Mouse (Mus musculus) kidney, postnatal 10 days (tissue): Measurements from ENCODE around the gene A830018L16Rik.
"Not testable (repeated sequence)": the region's sequence is repeated elsewhere in the genome, so short reads cannot be mapped to it uniquely, and the experiment has no call there.

Experiments used
- DNase-seq: peaks from one replicate; pipeline ENCODE4 v3.0.0; 2021; ENCODE audit warnings: mixed read lengths

The A830018L16Rik gene

DNA sequence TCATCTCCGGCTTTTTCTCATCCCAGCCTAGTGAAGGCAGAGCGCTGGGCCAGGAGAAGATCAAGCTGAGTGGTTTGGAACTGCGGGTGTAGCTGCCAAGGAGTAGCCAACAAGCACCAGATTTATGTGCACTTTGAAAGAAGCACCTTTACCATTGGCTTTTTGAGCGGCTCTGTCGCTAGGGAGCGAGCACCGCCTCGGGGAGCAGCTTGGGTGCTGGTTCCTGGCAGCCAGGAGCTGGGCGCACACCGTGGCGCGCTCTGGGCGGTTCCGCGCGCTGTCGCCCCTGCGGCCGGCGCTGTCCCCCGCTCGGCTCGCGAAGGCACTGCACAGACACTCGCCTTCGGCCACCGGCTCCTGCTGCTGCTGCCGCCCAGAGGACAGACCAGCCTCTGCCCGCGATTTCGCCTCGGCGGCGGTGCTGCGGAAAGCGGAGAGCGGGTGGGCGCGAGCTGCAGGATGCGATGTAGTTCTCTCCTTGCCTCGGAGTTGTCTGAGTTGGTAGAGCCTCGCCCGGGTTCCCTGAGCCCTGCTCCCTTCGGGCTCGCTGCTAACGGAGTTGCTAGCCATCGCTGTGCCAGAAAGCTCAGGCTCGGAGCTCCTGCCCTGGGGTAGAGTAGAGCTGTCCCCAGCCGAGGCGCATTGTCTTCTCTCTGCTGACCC lies at the start of gene A830018L16Rik:
TSS of gene A830018L16Rik (plus strand) at position 212 of the 663 bp plus-strand sequence.
- peak; percentile 76 for DNase-seq

DNA sequence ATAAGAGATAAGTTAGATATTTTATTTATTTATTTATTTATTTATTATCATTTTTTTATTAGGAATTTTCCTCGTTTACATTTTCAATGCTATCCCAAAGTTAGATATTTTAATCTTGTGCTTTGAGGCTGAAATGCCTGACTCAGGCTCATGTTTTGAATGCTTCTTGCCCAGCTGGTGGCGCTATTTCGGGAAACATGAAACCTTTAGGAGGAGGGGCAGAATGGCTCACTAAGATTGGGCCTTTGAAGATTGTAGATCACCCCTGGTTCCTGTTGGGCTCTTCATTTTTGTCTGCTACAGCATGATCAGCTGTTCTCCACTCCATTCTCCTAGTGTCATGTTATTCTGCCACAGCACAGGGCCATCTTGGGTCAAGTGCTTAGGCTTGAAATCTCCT lies 28.1 kb upstream of the A830018L16Rik start:
- no peak for DNase-seq

DNA sequence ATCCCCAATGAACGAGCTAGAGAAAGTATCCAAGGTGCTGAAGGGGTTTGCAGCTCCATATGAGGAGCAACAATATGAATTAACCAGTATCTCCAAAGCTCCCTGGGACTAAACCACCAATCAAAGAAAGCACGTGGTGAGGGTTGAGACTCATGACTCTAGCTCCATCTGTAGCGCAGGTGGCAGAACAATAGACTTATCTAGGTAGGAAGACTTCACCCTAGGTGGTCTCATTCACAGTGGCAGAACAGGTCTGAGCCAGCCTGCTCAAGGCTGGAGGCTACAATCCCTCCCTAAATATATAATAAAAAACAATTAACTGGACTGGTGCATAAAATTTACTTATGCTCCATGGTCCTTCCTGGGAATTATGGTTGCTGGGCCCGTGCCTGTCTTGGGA lies 18.5 kb upstream of the A830018L16Rik start:
- no peak for DNase-seq

DNA sequence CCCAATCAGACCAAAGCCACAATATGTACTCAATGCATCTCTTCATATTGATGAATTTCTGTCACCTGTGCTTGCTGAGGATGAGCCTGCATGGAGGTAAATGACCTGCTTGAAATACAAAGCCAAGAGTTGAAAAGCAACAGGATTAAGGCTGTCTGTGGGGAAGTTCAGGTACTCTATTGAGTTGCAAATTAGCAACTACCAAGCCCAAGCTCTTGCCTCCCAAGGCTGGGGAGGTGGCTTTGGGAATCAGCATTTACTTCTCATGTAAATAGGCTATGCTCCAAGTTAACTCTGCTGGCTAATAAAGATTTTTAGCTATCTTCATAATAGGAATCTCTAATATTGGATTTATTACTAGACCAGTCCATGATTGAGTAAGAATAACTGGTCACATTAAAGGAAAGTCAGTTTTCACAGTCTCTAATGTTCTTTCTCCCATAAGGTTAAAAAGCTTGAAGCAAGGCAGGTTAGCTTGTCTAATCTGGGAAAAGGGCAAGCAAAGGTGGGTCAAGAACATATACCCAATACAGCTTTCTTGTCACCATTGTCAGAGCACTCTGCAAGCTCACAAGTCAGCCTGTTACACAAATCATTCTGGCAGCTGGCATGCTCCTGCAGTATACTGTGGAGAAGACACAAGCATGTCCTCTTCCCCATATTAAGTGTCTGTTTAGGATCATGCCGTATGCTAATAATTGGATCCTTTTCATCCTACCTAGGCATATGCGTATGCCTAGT lies 17.7 kb upstream of the A830018L16Rik start:
- DNase-seq = no peak

DNA sequence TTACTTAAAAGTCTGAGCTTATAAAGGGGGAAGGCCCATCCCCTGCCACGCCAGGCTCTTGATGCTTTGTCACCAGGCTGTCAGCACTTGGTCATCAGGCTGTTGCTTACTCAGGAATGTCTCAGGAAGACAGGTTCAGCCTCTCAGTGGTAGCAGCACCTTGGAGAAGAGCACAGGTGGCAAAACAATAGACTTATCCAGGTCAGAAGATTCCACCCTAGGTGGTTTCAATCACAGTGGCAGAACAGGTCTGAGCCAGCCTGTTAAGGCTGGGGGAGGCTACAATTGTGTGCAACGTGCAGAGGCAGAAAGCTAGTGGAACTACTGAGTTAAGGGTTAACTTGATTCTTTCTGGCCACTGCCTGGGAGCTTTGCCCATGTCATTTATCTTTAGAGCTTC lies 12.7 kb upstream of the A830018L16Rik start:
- no peak for DNase-seq

DNA sequence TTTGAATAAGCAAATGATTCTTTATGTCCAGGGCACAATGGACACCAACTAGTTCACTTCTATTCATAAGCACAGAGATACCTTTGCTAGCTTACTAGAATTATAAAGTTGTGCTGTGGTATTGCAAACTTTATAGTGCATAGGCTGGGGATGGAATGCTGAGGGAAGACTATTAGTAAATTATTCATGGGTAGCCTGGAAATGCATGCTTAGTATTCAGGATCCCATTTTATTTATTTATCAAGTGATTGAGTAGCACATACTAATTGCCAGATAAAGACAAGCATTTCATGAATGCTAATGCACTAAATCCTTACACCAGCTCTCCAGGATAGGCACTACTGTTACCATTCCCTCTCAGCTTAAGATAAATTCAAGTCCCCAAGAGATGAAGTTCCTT lies 8.4 kb upstream of the A830018L16Rik start:
- DNase-seq = no peak

DNA sequence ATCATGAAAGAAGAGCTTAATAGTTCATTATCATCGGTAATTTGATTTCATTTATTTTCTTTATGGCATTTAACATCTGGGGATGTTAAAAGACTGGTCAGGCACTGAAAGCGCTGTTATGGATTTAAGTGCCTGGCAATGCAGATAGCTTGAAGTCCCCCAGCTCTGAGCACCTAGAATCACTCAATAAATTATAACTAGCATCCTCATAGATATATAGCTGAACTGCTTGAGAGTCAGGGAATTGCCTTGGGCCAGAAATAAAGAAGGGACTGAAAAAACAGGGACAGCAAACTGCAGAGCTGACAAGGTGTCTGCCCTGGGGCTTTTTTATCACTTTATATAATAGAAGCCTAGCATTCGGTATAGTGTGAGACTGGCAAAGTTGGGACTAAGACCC lies 7.9 kb upstream of the A830018L16Rik start:
- no peak for DNase-seq

DNA sequence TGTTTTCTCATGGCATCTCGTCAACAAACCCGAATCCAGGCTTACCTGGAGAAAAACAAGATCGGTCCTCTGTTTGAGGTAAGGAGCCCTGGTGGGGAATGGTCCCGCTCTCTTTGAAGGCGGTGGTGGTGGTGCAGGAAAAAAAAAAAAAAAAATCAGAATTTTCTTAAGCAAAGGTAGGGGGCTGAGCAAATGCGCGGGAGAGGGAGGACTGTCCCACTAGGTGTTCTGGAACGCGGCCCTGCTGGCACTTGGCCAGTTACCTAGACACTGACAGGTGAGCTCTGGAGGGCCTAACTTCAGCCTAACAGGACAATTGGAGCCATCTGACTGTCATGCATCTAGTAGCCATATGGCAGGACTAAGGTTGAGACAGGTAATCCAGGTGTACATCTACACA lies 655 bp downstream of the A830018L16Rik start:
- peak; percentile 20 for DNase-seq

DNA sequence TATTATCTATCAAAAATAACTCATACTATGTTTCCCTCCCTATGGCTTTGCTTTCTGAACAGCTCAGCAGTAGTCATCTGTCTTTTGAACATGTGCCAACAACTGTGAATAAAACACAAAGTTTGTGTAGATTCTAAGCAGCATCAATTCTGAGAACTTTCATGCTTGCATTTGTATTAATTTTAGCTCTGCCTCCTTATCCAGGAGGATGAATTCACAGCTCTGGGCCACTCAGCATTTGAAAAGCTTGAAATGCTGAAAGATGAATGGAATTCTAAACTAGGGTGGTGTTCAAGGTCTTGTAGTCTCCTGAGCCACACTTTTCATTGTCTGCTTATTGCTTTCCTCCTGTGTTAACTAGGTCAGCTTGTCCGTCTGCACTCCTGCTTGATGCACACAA lies 13.4 kb downstream of the A830018L16Rik start:
- no peak for DNase-seq

DNA sequence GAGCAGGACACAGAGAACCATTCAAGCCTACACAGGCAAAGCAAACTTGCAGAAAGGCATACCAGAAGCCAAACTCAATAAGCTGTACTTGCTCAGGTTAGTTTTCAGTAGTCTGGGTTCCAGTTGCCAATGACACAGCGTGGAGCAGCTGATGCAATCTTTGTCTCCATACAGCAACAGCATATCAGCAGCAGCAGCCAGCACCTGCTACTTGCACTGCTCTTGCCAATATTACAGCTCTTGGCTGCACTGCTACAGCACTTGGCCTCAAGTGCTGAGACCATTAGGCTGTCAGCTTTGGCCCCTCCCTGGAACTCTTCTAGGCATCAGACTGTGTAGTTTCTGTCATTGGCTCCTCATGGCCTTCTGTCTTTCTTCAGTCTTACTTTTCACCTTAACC lies 44.4 kb downstream of the A830018L16Rik start:
- no peak for DNase-seq

DNA sequence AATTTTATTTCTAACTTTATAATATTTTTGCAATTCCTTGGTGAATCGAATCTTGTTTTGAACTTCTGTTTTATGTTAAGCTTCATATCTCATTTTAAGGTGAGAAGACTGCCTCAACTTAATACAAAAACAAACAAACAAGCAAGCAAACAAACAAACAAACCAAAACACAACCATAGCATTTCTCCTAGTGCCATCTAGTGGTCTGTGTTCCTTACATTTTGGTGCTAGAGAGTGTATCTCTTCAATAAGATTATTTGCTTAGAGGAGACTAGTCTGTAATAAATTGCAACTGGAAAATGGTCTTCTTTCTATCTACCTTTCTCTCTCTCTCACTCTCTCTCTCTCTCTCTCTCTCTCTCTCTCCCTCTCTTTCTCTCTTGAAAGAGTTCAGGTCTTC lies 52.4 kb downstream of the A830018L16Rik start:
- DNase-seq = no peak

DNA sequence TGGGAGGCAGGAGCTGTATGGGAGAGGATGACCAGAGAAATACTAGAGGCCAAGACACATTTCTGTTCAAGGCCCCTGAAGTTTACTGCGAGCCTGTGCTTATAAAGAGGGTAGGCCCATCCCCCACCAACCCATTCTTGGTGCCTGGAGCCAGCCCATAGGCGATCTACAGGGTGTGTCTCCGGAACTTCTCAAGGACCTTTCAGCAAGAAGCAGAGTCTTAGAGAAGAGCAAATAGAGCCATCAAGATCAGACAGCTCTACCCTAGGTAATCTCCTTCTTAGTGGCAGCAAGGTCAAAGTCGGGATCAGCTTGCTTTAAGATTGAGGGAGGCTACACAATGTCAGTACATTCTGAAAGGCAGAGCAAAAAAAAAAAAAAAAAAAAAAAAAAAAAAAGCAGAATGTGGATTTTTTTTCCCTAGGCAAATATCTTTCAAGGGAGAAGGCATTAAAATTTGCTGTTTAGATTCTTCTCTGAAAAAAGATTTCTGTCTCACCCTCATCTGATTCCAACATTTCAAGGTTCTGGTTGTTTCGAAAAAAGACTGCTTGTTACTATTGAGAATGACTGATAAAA lies 53.2 kb downstream of the A830018L16Rik start:
- no peak for DNase-seq

DNA sequence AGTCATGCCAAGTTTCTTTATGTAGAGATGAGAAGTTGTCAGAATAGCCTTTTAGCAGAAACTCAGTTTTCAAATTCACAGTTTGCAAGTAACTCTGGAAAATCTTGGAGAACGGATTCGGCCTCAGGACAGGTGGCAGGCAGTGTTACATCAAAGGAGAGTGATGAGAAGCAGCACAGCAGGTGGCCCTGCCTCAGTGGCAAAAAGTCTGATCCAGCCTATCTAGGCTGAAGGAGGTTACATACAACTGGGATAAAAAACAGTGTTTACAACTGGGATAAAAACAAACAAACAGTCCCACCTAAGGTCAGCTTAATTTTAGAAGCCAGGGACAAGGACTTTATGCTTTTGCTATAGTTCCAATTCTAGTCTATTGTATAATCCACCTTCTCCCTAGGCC lies 79.0 kb downstream of the A830018L16Rik start:
- no peak for DNase-seq

DNA sequence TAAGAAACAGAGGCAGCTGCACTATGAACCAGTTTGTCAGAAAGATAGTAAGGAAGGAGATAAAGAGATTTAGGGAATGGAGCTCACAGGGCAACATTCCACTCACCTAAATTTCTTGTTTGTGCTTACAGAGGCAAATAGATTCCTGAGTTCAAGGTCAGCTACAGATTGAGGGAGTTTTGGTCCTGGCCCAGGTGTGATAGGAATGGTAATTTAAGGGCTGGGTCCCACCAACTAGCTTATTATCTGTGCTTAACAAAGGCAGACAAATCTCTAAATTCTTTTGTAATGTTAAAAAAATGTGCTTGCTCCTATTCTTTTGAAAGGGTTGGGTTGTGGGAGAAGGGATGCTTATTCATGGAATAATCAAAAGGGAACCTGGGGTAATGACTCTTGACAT lies 87.7 kb downstream of the A830018L16Rik start:
- no peak for DNase-seq

DNA sequence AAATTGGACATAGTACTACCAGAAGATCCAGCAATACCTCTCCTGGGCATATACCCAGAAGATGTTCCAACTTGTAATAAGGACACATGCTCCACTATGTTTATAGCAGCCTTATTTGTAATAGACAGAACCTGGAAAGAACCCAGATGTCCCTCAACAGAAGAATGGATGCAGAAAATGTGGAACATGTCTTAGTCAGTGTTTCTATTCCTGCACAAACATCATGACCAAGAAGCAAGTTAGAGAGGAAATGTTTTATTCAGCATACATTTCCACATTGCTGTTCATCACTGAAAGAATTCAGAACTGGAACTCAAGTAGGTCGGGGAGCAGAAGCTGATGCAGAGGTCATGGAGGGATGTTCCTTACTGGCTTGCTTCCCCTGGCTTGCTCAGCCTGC lies 135.9 kb downstream of the A830018L16Rik start:
- DNase-seq = not testable (repeated sequence)

DNA sequence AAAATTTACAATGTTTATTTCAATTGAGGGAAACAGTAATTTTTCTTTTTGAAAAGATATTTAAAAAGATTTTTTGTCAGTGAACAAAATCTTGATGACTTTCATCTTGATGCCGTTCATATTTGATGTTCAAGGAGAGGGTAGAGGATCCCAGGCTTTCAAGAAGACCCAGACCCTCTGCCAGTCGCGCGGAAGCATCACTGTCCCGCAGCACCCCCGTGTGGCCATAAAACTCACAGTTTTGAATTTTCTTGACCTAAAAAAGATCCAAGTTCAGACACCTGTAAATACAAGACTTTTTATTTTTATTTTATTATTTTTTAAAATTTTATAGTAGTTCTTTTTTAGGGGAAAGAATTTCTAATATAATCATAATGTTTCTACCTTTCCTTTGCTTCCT lies 151.4 kb downstream of the A830018L16Rik start:
- DNase-seq = peak; percentile 41

DNA sequence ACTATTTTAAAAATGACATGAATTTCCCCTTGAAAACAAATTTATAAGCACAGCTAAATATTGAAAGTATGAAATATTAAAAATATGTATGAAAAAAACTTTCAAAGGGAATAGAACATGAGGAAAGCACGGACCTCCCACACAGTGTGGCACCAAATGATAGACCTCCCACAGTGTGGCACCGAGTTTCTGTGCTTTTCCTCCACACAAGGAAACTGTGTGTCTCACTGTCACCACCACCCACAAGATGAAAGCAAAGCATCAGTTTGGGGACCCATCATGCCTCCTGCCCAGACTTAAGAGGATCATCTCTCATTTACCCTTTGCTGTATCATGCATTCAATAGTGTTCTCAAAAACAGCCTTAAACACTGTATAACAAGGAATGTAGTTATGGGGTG lies 152.8 kb downstream of the A830018L16Rik start:
- DNase-seq = no peak

DNA sequence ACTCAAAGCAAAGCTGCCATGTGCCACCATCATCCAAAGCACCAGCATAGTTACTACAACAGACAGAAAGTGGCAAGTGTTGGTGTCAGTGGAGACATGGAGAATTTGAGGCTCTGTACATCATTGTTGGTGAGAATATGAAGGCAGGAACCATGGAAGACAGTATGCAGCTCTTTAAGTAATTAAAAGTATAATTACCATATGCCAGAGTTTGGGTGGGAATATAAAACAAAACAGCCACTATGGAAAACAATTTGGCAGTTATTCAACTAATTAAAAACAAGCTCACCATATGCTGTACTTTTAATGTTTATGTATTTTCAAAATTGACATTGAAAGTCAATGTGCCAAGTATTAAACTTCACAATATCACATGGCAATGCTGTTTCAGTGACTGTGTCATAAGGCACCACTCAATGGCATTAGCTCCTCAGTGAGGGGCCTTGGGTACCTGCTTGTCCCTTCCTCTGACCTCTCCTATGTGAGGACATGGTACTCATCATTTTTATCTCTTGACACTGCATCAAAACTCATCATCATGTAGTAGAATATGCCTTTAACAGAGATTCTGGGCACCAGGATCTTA lies 153.5 kb downstream of the A830018L16Rik start:
- no peak for DNase-seq

DNA sequence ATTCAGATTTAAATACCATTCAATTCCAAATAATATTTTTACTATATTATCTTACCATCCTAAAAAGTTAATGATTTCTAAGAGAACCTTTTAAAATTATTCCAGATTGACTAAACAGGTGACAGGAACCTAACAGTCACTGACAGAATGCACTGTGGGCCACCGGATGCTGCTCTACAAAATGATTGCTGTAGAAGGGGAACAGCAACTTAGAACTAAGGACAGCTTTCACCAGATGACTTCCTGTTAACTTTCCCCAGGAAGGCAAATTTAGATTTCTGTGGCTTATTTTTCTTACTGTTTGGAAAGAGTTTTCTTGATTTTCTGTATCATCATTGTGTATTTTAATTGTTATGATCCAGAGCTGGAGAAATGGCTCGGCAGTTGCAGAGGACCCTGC lies 156.4 kb downstream of the A830018L16Rik start:
- no peak for DNase-seq

DNA sequence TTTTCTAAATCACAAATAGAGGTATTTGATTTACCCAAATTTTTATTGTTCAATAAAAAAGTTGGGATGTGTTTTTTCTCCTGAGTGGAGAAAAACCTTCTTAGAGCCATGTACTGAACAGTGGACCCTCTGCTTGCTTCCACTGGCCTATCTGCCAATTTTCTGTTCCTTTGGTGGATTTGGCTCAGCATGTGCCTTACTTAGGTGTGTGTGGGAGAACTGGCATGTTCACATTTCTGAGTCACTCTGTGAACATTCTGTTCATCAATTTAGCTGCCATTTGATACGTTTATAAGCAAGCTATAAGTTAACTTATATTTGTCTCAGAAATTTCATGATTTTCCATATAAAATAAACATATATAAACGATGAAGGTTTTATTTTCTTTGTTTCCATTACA lies 159.6 kb downstream of the A830018L16Rik start:
- DNase-seq = no peak

DNA sequence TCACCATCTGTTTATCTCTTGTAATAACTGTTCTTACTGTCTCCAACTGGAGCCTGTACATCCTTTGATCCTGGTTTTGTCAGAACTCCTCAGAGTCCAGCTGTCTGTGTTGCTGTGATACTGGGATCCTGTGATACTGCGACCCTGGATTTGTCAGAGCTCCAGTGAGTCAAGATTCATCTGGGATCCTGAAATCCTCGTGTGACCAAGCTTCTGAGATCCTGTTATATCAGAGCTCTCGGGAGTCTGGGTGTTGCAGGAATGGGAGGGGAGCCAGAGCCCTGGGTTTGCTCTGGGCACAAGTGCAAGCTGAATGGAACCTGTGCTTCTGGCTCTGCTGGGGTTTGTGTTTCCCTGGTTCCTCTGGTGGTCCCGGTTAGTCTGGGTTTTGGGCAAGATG lies 166.1 kb downstream of the A830018L16Rik start:
- no peak for DNase-seq

DNA sequence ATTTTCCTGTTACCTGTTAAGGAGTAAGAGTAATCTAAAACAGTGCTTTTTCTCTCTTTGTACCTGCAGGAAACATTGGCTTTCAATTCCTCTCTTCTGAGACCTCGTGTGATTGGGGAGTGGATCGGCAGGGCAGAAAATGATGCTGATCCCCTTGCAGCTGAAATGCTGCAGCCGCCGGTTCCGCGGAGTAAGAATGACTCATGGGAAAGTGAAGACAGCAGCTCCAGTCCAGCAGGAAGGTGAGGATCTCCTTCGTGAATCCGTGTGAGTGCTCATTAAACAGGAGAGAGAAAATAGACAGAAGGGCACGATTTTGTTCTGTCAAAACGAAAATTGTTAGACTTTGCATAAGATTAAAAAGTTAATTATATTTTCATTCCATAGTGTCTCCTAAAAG lies 174.4 kb downstream of the A830018L16Rik start:
- no peak for DNase-seq

DNA sequence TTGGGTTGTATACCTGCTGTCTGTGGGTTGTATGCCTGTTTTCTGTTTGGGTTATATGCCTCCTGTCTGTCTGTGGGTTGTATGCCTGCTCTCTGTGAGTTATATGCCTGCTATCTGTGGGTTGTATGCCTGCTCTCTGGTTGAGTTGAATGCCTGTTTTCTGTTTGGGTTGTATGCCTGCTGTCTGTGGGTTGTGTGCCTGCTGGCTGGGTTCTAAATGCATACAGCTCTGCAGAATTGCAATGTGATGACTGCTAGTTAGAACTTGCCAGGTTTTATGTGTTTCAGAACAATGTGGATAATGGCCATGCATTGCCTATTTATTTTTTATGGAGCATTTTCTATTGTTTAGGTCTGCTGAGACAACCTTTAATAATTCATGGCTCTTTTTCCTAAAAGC lies 236.2 kb downstream of the A830018L16Rik start:
- no peak for DNase-seq

DNA sequence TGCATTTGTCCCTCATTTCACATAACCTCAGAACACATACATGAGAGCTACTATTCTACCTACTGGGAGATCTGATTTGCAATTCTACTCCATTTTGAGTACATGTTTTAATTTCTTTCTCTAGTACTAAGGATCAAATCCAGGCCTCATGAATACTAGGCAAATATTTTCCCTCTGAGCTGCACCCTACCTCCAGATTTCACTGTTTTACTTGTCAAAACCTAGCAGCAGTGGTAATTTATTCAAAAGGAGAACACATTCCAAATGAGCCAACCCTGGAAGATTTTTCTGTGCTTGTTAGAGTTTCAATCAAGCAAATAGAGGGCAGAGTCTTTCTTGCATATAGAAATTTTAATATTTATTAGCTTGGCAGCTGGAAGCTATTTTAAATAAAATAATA lies 238.9 kb downstream of the A830018L16Rik start:
- no peak for DNase-seq
